Mouse (Mus musculus) heart, embryonic 15.5 days (tissue): ENCODE measurements around the gene Thrb. TPM values are rescaled to one million over a fixed set of nuclear protein-coding genes. Genes with fewer than 3 reads are reported as not detected.

ENCODE experiments used
- ATAC-seq: fragments of 200-750 bp; cut with Nextera tagmentation; replicated peaks from 2 replicates; pipeline ENCODE4 v1.8.0; 2017; ENCODE audit warnings: low read depth, moderate TSS enrichment; ENCODE audit not compliant: insufficient number of reproducible peaks, insufficient read depth, low FRiP score
- H3K27ac ChIP-seq: fragments of 300-500 bp; sonication (generic); 2 replicates; pipeline ENCODE4 v1.5.1; 2015; ENCODE audit warnings: mild to moderate bottlenecking, inconsistent platforms
- H3K27me3 ChIP-seq: fragments of 300-500 bp; sonication (generic); 2 replicates; pipeline ENCODE4 v1.6.1; 2015; ENCODE audit warnings: inconsistent platforms
- H3K36me3 ChIP-seq: fragments of 300-500 bp; sonication (generic); 2 replicates; pipeline ENCODE4 v1.6.1; 2015; ENCODE audit warnings: mild to moderate bottlenecking, inconsistent platforms
- H3K4me1 ChIP-seq: fragments of 300-500 bp; sonication (generic); replicated peaks from 2 replicates; pipeline ENCODE4 v1.6.1; 2015; ENCODE audit warnings: inconsistent platforms
- H3K4me2 ChIP-seq: fragments of 300-500 bp; sonication (generic); 2 replicates; pipeline ENCODE4 v1.6.1; 2015; ENCODE audit warnings: inconsistent platforms, mild to moderate bottlenecking, moderate library complexity
- H3K4me3 ChIP-seq: fragments of 300-500 bp; sonication (generic); 2 replicates; pipeline ENCODE4 v1.5.1; 2015; ENCODE audit warnings: mild to moderate bottlenecking, inconsistent platforms
- H3K9ac ChIP-seq: fragments of 300-500 bp; sonication (generic); 2 replicates; pipeline ENCODE4 v1.6.1; 2015; ENCODE audit warnings: mild to moderate bottlenecking, inconsistent platforms
- H3K9me3 ChIP-seq: fragments of 300-500 bp; sonication (generic); replicated peaks from 2 replicates; pipeline ENCODE4 v1.6.1; 2016; ENCODE audit warnings: inconsistent platforms
- WGBS: fragments of 180-500 bp; shearing (Covaris S2); methylation state at CpG from one replicate; pipeline ENCODE4 v1.1.7; 2015; ENCODE audit warnings: mixed read lengths; 5-methylcytosine and 5-hydroxymethylcytosine counted together
- polyA plus RNA-seq: library from polyadenylated mRNA; unstranded; fragments of >200 nt; fragmentation: Nextera tagmentation; extraction: Ambion mirVana; gene quantifications from 2 replicates; pipeline ENCODE4 v1.2.1, GENCODE M21; 2015

The Thrb gene
- polyA plus RNA-seq, 1 experiment from 2014 or later, result 0.83 TPM

DNA sequence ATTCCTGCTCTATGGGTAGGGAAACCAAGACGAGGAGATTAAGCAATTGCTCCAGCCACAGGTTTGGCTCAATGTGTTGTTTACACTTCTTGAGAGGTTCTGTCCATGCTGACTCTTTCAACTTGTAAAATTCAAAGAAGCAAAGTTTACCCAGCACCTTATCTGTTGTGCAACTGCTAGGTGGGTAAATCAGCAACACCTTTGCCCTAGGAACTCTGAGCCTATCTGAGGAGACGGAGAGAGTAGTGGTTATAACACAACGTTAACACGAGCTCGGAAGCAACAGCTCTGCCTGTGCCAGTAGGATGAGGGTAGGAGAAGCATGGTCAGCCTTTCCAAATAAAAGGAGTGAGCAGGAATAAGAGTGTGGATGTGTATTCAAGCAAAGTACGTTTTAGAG lies 185.8 kb downstream of the Thrb start:
- Histone ChIP-seq H3K9me3 (no peaks in the 10 kb centered on the region), H3K27me3 (no peaks in the 10 kb centered on the region), H3K4me2 (no peak overlapping the region), H3K36me3 (no peaks in the 10 kb centered on the region), H3K27ac (no peak overlapping the region), H3K9ac (no peak overlapping the region), H3K4me1 (no peaks in the 10 kb centered on the region), H3K4me3 (no peak overlapping the region)
- 67% methylated on average over 6 of the region's 6 CpGs for WGBS
- ATAC-seq, result no peak

DNA sequence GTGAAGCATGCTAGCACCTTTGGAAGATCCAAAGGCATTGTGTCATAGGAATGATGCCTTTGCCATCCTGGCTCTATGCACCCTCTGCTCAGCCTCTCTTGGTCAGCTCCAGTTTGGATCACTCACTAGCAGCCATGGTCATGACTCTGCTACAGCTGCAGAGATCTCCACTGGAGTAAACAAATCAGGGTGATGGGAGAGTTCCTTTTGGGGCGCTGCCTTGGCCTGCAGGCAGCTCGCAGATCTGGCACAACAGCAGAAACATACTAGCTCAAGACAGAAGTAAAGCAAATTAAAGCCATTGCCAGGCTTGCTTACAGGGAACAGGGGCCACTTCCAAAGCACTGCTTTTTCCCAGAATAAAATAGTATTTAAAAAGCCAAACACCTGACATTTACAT lies 186.6 kb downstream of the Thrb start:
- H3K27me3 ChIP-seq, result no peaks in the 10 kb centered on the region
- no peak overlapping the region for H3K27ac ChIP-seq
- no peak overlapping the region for H3K4me3 ChIP-seq
- no peaks in the 10 kb centered on the region for H3K36me3 ChIP-seq
- H3K4me1 ChIP-seq, result no peaks in the 10 kb centered on the region
- no peak overlapping the region for H3K9ac ChIP-seq
- H3K4me2 ChIP-seq, result no peak overlapping the region
- no peak for ATAC-seq
- H3K9me3 ChIP-seq, result no peaks in the 10 kb centered on the region
- WGBS, result 77% methylated on average over 2 of the region's 2 CpGs

DNA sequence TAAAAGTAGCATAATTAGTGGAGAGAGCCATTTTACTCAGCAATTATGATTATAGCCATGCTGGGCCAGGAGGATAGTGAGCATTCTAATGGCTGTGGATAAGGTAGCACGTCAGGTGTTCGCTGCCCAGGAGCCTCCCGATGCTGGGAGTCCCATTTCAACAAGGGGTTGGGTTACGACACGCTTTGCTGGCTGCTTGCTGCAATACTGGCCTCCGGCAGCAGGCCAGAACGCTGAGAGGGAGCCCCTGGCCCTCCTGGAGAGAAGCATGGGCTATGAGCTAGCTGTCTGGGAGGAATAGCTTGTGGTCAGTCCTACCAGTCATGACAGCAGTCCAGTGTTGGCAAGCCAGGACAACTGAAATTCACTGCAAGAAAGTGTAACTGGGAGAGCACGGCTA lies 187.2 kb downstream of the Thrb start:
- Histone ChIP-seq H3K9ac (no peak overlapping the region), H3K4me2 (no peak overlapping the region), H3K4me3 (no peak overlapping the region), H3K9me3 (no peaks in the 10 kb centered on the region), H3K4me1 (no peaks in the 10 kb centered on the region), H3K36me3 (no peaks in the 10 kb centered on the region), H3K27me3 (no peaks in the 10 kb centered on the region), H3K27ac (no peak overlapping the region)
- no peak for ATAC-seq
- 55% methylated on average over 8 of the region's 8 CpGs for WGBS

GRCm38 (mm10) chr14:17850355-17850754 lies 190.3 kb downstream of the Thrb start:
- no peaks in the 10 kb centered on the region for H3K27me3 ChIP-seq
- no peak overlapping the region for H3K9ac ChIP-seq
- H3K9me3 ChIP-seq, result no peaks in the 10 kb centered on the region
- no peak for ATAC-seq
- H3K27ac ChIP-seq, result no peak overlapping the region
- WGBS, result 54% methylated on average over 4 of the region's 4 CpGs
- H3K4me1 ChIP-seq, result no peaks in the 10 kb centered on the region
- no peak overlapping the region for H3K4me3 ChIP-seq
- no peaks in the 10 kb centered on the region for H3K36me3 ChIP-seq
- H3K4me2 ChIP-seq, result no peak overlapping the region

GRCm38 (mm10) chr14:17852236-17852635 lies 192.2 kb downstream of the Thrb start:
- Histone ChIP-seq H3K27ac (no peak overlapping the region), H3K4me1 (no peaks in the 10 kb centered on the region), H3K9ac (no peak overlapping the region), H3K9me3 (no peaks in the 10 kb centered on the region), H3K27me3 (no peaks in the 10 kb centered on the region), H3K4me3 (no peak overlapping the region), H3K4me2 (no peak overlapping the region), H3K36me3 (no peaks in the 10 kb centered on the region)
- ATAC-seq, result no peak
- WGBS, result 60% methylated on average over 2 of the region's 2 CpGs

DNA sequence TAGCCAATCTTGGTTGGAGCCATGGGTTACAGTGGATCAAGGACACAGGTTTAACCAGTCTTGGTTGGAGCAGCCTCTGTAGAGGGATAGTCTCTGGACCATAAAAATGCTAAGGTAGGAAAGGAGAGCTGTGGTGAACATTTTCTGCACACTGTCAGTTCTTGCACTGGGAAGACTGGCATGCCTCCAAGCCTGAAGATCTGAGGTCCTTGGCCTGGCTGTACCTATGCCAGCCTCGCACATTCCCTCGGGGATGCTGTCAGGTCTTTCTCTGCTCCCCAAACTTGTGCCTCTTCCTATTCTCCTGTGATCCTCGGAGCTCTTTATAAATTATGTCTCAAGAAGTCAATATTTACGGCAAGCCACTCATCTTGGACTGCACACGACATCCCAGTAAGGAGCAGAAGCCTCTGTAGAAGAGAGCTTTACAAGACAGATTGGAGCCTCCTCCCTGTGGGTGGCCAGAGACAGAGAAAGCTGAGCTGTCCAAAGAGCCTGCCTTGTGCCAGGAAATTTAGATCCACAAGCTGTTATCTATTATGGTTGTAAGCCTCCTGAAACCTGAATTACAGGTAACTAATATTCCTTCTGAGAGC lies 199.8 kb downstream of the Thrb start:
- Histone ChIP-seq H3K4me3 (no peak overlapping the region), H3K27me3 (no peaks in the 10 kb centered on the region), H3K4me1 (no peaks in the 10 kb centered on the region), H3K9me3 (no peaks in the 10 kb centered on the region), H3K27ac (no peak overlapping the region), H3K4me2 (no peak overlapping the region), H3K36me3 (no peaks in the 10 kb centered on the region), H3K9ac (no peak overlapping the region)
- no peak for ATAC-seq
- WGBS, result 60% methylated on average over 5 of the region's 5 CpGs

DNA sequence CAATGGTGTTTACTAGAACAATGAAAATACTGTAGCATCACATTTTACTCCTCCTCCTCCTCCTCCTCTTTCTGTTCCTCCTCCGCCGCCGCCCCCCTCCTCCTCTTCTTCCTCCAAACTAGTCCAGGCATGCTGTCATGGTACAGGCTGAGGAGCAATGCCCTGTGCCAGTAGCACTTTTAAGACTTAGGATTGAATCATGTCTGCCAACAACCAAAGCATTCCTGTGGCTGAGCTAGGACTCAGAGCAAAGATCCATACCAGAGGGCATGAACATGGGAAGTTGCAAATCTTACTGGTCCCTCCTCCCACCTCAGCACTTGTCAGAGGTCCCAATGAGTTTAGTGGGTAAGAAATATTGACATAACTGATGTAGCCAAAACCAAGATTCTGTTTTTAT lies 202.6 kb downstream of the Thrb start:
- H3K36me3 ChIP-seq, result no peaks in the 10 kb centered on the region
- H3K27ac ChIP-seq, result no peak overlapping the region
- H3K4me2 ChIP-seq, result no peak overlapping the region
- no peaks in the 10 kb centered on the region for H3K4me1 ChIP-seq
- no peak overlapping the region for H3K4me3 ChIP-seq
- no peak overlapping the region for H3K9ac ChIP-seq
- H3K27me3 ChIP-seq, result no peaks in the 10 kb centered on the region
- WGBS, result 87% methylated on average over 3 of the region's 3 CpGs
- H3K9me3 ChIP-seq, result no peaks in the 10 kb centered on the region
- no peak for ATAC-seq

DNA sequence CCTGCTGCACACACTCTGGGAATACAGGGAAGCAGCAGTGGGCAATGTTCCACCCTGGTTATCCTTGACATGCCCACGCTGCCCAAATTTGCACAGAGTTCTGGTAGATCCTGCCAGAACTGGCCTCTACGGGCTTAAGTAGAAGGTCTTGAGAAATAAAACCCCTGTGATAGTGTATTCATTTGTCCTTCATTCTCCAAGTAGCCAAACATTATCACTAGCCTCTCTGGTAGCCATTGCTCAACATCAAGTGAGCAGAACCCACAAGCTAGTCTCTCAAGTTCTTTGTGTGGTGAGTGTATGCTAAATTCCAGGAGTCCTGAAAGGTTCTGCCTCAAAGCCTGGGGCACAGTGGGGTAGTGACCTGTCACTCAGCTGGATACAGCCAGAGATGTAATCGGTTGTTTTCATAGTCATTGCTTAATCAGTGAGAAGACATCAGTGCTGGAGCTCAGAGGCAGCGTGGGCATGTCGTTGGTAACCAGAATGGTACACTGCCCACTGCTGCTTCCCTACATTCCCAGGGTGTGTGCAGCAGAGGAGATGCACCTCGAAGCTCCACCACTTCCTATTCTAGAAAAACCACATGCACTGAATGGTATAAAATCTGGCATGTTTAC lies 203.8 kb downstream of the Thrb start:
- no peaks in the 10 kb centered on the region for H3K27me3 ChIP-seq
- WGBS, result 61% methylated on average over 6 of the region's 6 CpGs

DNA sequence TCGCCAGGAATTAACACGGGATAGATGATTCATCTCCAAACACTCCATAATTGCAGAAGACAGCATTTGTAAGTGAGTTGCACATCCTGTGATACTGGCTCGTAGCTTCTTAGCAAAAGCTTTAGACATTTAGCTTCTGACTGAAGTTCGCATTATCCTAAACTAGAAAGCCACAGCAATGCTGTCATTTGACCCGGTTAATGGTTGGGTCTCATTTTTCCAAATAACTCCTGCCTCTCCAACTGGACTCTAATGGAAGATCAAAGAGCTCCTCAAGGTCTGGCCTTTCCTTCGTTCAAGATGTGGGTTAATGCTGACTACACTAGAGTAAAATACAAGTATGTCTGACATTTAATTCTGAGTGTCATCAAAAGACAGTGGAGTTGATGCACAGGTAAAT lies 208.3 kb downstream of the Thrb start:
- Histone ChIP-seq H3K27ac (no peak overlapping the region), H3K9me3 (no peaks in the 10 kb centered on the region), H3K4me2 (no peak overlapping the region), H3K4me3 (no peak overlapping the region), H3K4me1 (no peaks in the 10 kb centered on the region), H3K27me3 (no peaks in the 10 kb centered on the region), H3K9ac (no peak overlapping the region), H3K36me3 (no peaks in the 10 kb centered on the region)
- WGBS, result 71% methylated on average over 6 of the region's 6 CpGs
- ATAC-seq, result no peak

More for the DNA sequence above, 203.8 kb downstream of the Thrb start:
- Histone ChIP-seq H3K9ac (no peak overlapping the region), H3K4me3 (no peak overlapping the region), H3K4me2 (no peak overlapping the region), H3K36me3 (no peaks in the 10 kb centered on the region), H3K27ac (no peak overlapping the region), H3K4me1 (no peaks in the 10 kb centered on the region), H3K9me3 (no peaks in the 10 kb centered on the region)
- ATAC-seq, result no peak

GRCm38 (mm10) chr14:17875946-17876345 lies 215.9 kb downstream of the Thrb start:
- no peaks in the 10 kb centered on the region for H3K4me1 ChIP-seq
- WGBS, result 54% methylated on average over 2 of the region's 2 CpGs

GRCm38 (mm10) chr14:17879446-17879845 lies 219.4 kb downstream of the Thrb start:
- H3K36me3 ChIP-seq, result no peaks in the 10 kb centered on the region
- no peak overlapping the region for H3K4me2 ChIP-seq
- H3K27ac ChIP-seq, result no peak overlapping the region
- H3K27me3 ChIP-seq, result no peaks in the 10 kb centered on the region
- H3K9ac ChIP-seq, result no peak overlapping the region
- H3K4me1 ChIP-seq, result no peaks in the 10 kb centered on the region
- ATAC-seq, result no peak
- 69% methylated on average over 5 of the region's 5 CpGs for WGBS
- no peak overlapping the region for H3K4me3 ChIP-seq
- H3K9me3 ChIP-seq, result no peaks in the 10 kb centered on the region

More at GRCm38 (mm10) chr14:17875946-17876345, 215.9 kb downstream of the Thrb start:
- Histone ChIP-seq H3K4me3 (no peak overlapping the region), H3K4me2 (no peak overlapping the region), H3K9me3 (no peaks in the 10 kb centered on the region), H3K27ac (no peak overlapping the region), H3K36me3 (no peaks in the 10 kb centered on the region), H3K9ac (no peak overlapping the region), H3K27me3 (no peaks in the 10 kb centered on the region)
- ATAC-seq, result no peak

GRCm38 (mm10) chr14:17884884-17885283 lies 224.8 kb downstream of the Thrb start:
- H3K9ac ChIP-seq, result no peak overlapping the region
- H3K9me3 ChIP-seq, result no peaks in the 10 kb centered on the region
- H3K36me3 ChIP-seq, result no peaks in the 10 kb centered on the region
- H3K27ac ChIP-seq, result no peak overlapping the region
- no peaks in the 10 kb centered on the region for H3K27me3 ChIP-seq
- no peak overlapping the region for H3K4me2 ChIP-seq
- no peaks in the 10 kb centered on the region for H3K4me1 ChIP-seq
- 79% methylated on average over 13 of the region's 13 CpGs for WGBS
- H3K4me3 ChIP-seq, result no peak overlapping the region
- no peak for ATAC-seq
